ENCODE assay signal across 14 mouse cellular contexts in the genomic region with DNA sequence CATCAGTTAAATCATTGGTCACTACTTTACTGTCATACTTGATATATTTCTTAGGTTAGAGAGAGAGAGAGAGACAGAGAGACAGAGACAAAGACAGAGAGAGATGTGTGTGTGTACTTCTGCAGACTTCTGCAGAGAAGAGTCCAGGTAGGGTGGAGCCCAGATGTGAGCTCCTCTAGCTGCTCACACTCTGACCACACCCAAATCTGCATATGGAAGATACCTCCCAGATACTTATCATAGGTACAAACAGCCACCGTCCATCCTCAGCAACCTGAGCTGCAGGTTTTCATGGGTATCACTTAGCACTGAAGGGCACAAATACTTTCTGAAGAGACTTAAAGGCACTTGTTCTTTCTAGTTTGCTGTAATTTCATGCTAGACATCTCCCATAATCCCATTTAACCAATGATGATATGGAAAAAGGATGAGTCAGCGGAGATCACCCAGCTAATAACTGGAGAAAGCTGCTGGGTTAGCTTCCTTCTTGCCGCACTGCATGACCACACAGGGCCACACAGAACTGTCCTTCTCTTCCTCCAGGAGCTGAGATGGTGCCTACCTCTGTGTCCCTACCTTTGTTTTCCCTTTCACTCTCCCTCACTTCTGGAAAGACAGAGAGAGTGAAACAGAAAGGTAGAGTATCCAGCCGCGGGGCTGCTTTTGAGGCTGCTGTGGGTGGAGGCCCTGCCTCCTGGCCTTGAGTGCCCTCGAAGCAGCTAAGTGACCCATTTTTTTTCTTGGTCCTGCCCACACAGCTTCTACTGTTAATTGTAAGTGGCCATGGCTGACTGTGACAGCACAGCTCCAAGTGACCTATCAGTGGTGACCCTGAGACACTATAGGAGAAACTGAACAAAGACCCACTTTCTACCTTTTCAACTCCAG.
DNase-seq lines count a peak whose midpoint lies in the region; ATAC-seq and TF ChIP-seq lines count a peak whose summit lies in the region.
"Had no signal": no experiment of that assay in that cellular context is flagged by ENCODE, and none has a peak within 500 bp of the region (broad histone marks: within the 10 kb centered on the region; RNA-seq: fewer than 3 reads in every experiment).

No protein-coding gene starts in this region.

- H3K36me3 ChIP-seq in hindbrain, embryonic 10.5 days, result no peaks in the 10 kb centered on the region
- H3K36me3 ChIP-seq in hindbrain, embryonic 13.5 days, result no peaks in the 10 kb centered on the region
- H3K36me3 ChIP-seq in stomach, embryonic 14.5 days (ENCODE audit: control insufficient read depth, insufficient read depth, low read length), result no peaks in the 10 kb centered on the region
- H3K36me3 ChIP-seq in stomach, postnatal 0 days (ENCODE audit: control insufficient read depth, insufficient read depth, low read length), result no peaks in the 10 kb centered on the region
- H3K36me3 ChIP-seq: embryonic facial prominence, embryonic 10.5 days had no signal

- TF ChIP-seq CTCF in stomach, postnatal 0 days (IDR thresholded peaks at IDR 0.05; ENCODE audit: low read depth), result no peak

- intact Hi-C loops in gastrocnemius, postnatal 36 days (cut with DNase I), result no loop called here
- intact Hi-C loops in left cerebral cortex, postnatal 4 days (cut with DNase I), result no loop called here

- H3K9me3 ChIP-seq in hindbrain, embryonic 10.5 days, result no peaks in the 10 kb centered on the region
- no peaks in the 10 kb centered on the region for H3K9me3 ChIP-seq in hindbrain, embryonic 13.5 days
- no peaks in the 10 kb centered on the region for H3K9me3 ChIP-seq in stomach, embryonic 14.5 days (ENCODE audit: control insufficient read depth, low read depth, low read length)
- no peaks in the 10 kb centered on the region for H3K9me3 ChIP-seq in stomach, postnatal 0 days (ENCODE audit: control insufficient read depth, low read length)
- H3K9me3 ChIP-seq: embryonic facial prominence, embryonic 10.5 days; forebrain, embryonic 13.5 days had no signal

- H3K4me1 ChIP-seq in hindbrain, embryonic 10.5 days (replicated peaks), result peaks cover 7% of the 10 kb centered on the region; the same call in 1 of the 2 replicates
- H3K4me1 ChIP-seq in hindbrain, embryonic 13.5 days (replicated peaks), result no peaks in the 10 kb centered on the region
- H3K4me1 ChIP-seq in stomach, embryonic 14.5 days (ENCODE audit: control insufficient read depth, insufficient read depth, low read length), result no peaks in the 10 kb centered on the region
- no peaks in the 10 kb centered on the region for H3K4me1 ChIP-seq in stomach, postnatal 0 days (replicated peaks; ENCODE audit: control insufficient read depth, insufficient read depth)
- H3K4me1 ChIP-seq: forebrain, embryonic 13.5 days had no signal

- 79% methylated on average over 6 of the region's 6 CpGs for WGBS in hindbrain, embryonic 10.5 days
- WGBS in hindbrain, embryonic 13.5 days, result 85% methylated on average over 6 of the region's 6 CpGs
- 79% methylated on average over 6 of the region's 6 CpGs for WGBS in stomach, embryonic 14.5 days
- WGBS in stomach, postnatal 0 days, result 78% methylated on average over 6 of the region's 6 CpGs

- H3K27ac ChIP-seq in hindbrain, embryonic 10.5 days, result peak overlapping the region; percentile 23
- no peak overlapping the region for H3K27ac ChIP-seq in hindbrain, embryonic 13.5 days
- H3K27ac ChIP-seq in stomach, embryonic 14.5 days (ENCODE audit: low read length), result no peak overlapping the region
- no peak overlapping the region for H3K27ac ChIP-seq in stomach, postnatal 0 days (replicated peaks)
- H3K27ac ChIP-seq: embryonic facial prominence, embryonic 10.5 days; forebrain, embryonic 13.5 days had no signal

- H3K9ac ChIP-seq in hindbrain, embryonic 13.5 days, result no peak overlapping the region
- no peak overlapping the region for H3K9ac ChIP-seq in stomach, embryonic 14.5 days (replicated peaks; ENCODE audit: low read depth, low read length)
- H3K9ac ChIP-seq in stomach, postnatal 0 days (ENCODE audit: low read length), result no peak overlapping the region
- H3K9ac ChIP-seq: forebrain, embryonic 13.5 days; lung, embryonic 14.5 days had no signal

- H3K4me2 ChIP-seq in hindbrain, embryonic 13.5 days, result no peak overlapping the region
- H3K4me2 ChIP-seq in stomach, embryonic 14.5 days (replicated peaks; ENCODE audit: low read depth, low read length), result no peak overlapping the region
- no peak overlapping the region for H3K4me2 ChIP-seq in stomach, postnatal 0 days (replicated peaks; ENCODE audit: low read depth)
- H3K4me2 ChIP-seq: forebrain, embryonic 13.5 days; lung, embryonic 14.5 days had no signal

- no peak for TF ChIP-seq EP300 in stomach, postnatal 0 days (optimal IDR thresholded peaks at IDR 0.05)

- H3K27me3 ChIP-seq in hindbrain, embryonic 10.5 days (ENCODE audit: insufficient read depth, poor library complexity, severe bottlenecking), result no peaks in the 10 kb centered on the region
- H3K27me3 ChIP-seq in hindbrain, embryonic 13.5 days, result no peaks in the 10 kb centered on the region
- no peaks in the 10 kb centered on the region for H3K27me3 ChIP-seq in stomach, embryonic 14.5 days (ENCODE audit: control insufficient read depth, insufficient read depth, low read length)
- no peaks in the 10 kb centered on the region for H3K27me3 ChIP-seq in stomach, postnatal 0 days (ENCODE audit: control insufficient read depth, insufficient read depth, low read length)
- H3K27me3 ChIP-seq: forebrain, embryonic 13.5 days had no signal

- DNase-seq in hindbrain, embryonic 10.5 days (ENCODE audit: low spot score), result no peak
- no peak for DNase-seq in stomach, postnatal 0 days (ENCODE audit: low spot score)
- peak; percentile 77 for DNase-seq in liver
- DNase-seq in gastrocnemius, postnatal 36 days, result no peak
- DNase-seq in left cerebral cortex, postnatal 4 days, result no peak
- DNase-seq in left cerebral cortex, adult 11 months (ENCODE audit: low spot score), result no peak
- DNase-seq: B cell, adult 2 months; cerebellum, adult 8-10 months; gastrocnemius, postnatal 14 days; lung, embryonic 14.5 days had no signal

- no peak for ATAC-seq in hindbrain, embryonic 13.5 days (ENCODE audit: low FRiP score)
- ATAC-seq in stomach, embryonic 14.5 days (ENCODE audit: insufficient number of reproducible peaks, insufficient read depth, low FRiP score, low read depth), result peak; percentile 76; the same call in 1 of the 2 replicates
- no peak for ATAC-seq in stomach, postnatal 0 days (ENCODE audit: low FRiP score, low TSS enrichment)
- ATAC-seq: forebrain, embryonic 13.5 days had no signal

- H3K4me3 ChIP-seq in hindbrain, embryonic 10.5 days, result no peak overlapping the region
- H3K4me3 ChIP-seq in hindbrain, embryonic 13.5 days, result no peak overlapping the region
- no peak overlapping the region for H3K4me3 ChIP-seq in stomach, embryonic 14.5 days (ENCODE audit: low read depth, low read length)
- H3K4me3 ChIP-seq in stomach, postnatal 0 days (ENCODE audit: low read depth, low read length), result no peak overlapping the region
- H3K4me3 ChIP-seq: embryonic facial prominence, embryonic 10.5 days; forebrain, embryonic 13.5 days had no signal
